Mouse (Mus musculus) C2C12 (cell line): ENCODE measurements around the gene Rapgefl1. TPM values are rescaled to one million over a fixed set of nuclear protein-coding genes. Genes with fewer than 3 reads are reported as not detected.
A peak's percentile ranks its signal among the peaks of the same experiment; 100 is the strongest.

Experiments used
- H3K27me3 ChIP-seq: one replicate; pipeline ENCODE4 v1.6.1; 2011; ENCODE audit not compliant: control insufficient read depth, insufficient read depth, insufficient read length
- H3K36me3 ChIP-seq: one replicate; pipeline ENCODE4 v1.6.1; 2011; ENCODE audit not compliant: control insufficient read depth, insufficient read depth
- H3K4me3 ChIP-seq: one replicate; pipeline ENCODE4 v1.5.1; 2011; ENCODE audit warnings: mild to moderate bottlenecking, control low read depth; ENCODE audit not compliant: poor library complexity, insufficient read depth, severe bottlenecking
- H3K79me2 ChIP-seq: one replicate; pipeline ENCODE4 v1.6.1; 2011; ENCODE audit not compliant: control insufficient read depth, insufficient read depth
- H3K79me3 ChIP-seq: one replicate; pipeline ENCODE4 v1.6.1; 2011; ENCODE audit warnings: low read depth, control low read depth
- H3ac ChIP-seq: one replicate; pipeline ENCODE3; 2011; ENCODE audit warnings: low read depth; ENCODE audit not compliant: control insufficient read depth, insufficient read length
- CEBPB ChIP-seq: IDR thresholded peaks from one replicate; pipeline ENCODE4 v1.6.1; 2011; ENCODE audit warnings: low read depth, mild to moderate bottlenecking, control low read depth, moderate library complexity
- CTCF ChIP-seq: IDR thresholded peaks from one replicate; pipeline ENCODE4 v1.5.1; 2011; ENCODE audit not compliant: control insufficient read depth, insufficient read depth, insufficient read length
- FOSL1 ChIP-seq: IDR thresholded peaks from one replicate; pipeline ENCODE4 v1.8.0; 2011; ENCODE audit warnings: mild to moderate bottlenecking, low read length; ENCODE audit not compliant: poor library complexity, insufficient read depth, severe bottlenecking
- MAX ChIP-seq: IDR thresholded peaks from one replicate; pipeline ENCODE4 v1.6.1; 2011; ENCODE audit warnings: mild to moderate bottlenecking, control low read depth
- MYOD1 ChIP-seq: IDR thresholded peaks from one replicate; pipeline ENCODE4 v1.6.1; 2011; ENCODE audit warnings: low read depth; ENCODE audit not compliant: control insufficient read depth, insufficient read length
- MYOG ChIP-seq: IDR thresholded peaks from one replicate; pipeline ENCODE4 v1.6.1; 2011; ENCODE audit not compliant: control insufficient read depth, insufficient read length; ENCODE audit errors: extremely low read depth
- USF1 ChIP-seq: IDR thresholded peaks from one replicate; pipeline ENCODE4 v1.6.1; 2011; ENCODE audit warnings: low read depth, mild to moderate bottlenecking, control low read depth, moderate library complexity
- polyA plus RNA-seq: library from polyadenylated mRNA; unstranded; fragments of >200 nt; fragmentation: generic; extraction: Trizol; gene quantifications from one replicate; pipeline ENCODE4 v1.2.1, GENCODE M21; 2012; ENCODE audit warnings: missing spikeins

Rapgefl1 gene
- polyA plus RNA-seq, 1 experiment: 0.66 TPM

- H3K36me3 ChIP-seq: no peaks in the 10 kb centered on the region
- H3K79me3 ChIP-seq: no peaks in the 10 kb centered on the region
- peak overlapping the region; percentile 43 for H3K4me3 ChIP-seq
- peaks cover 8% of the 10 kb centered on the region for H3K79me2 ChIP-seq
- no peaks in the 10 kb centered on the region for H3K27me3 ChIP-seq
- no peak for TF ChIP-seq MYOD1
- no peak for TF ChIP-seq FOSL1
- no peak for TF ChIP-seq CEBPB
- TF ChIP-seq MAX: no peak
- no peak for TF ChIP-seq MYOG
- TF ChIP-seq CTCF: no peak
- TF ChIP-seq USF1: no peak
- H3ac ChIP-seq: peak overlapping the region; percentile 70
Observed at GRCm38 (mm10) chr11:98789219-98789807, 47.3 kb upstream of the Rapgefl1 start.

- TF ChIP-seq MYOD1: no peak
- no peak for TF ChIP-seq CTCF
- TF ChIP-seq CEBPB: no peak
- no peak for TF ChIP-seq USF1
- TF ChIP-seq FOSL1: no peak
- TF ChIP-seq MAX: no peak
- no peak for TF ChIP-seq MYOG
- no peaks in the 10 kb centered on the region for H3K27me3 ChIP-seq
- peaks cover 13% of the 10 kb centered on the region for H3K79me2 ChIP-seq
- H3K36me3 ChIP-seq: no peaks in the 10 kb centered on the region
- no peaks in the 10 kb centered on the region for H3K79me3 ChIP-seq
- no peak overlapping the region for H3ac ChIP-seq
- H3K4me3 ChIP-seq: peak overlapping the region; percentile 43
Observed at GRCm38 (mm10) chr11:98789824-98790223, 46.8 kb upstream of the Rapgefl1 start.

- H3K27me3 ChIP-seq: no peaks in the 10 kb centered on the region
- no peaks in the 10 kb centered on the region for H3K79me3 ChIP-seq
- TF ChIP-seq MAX (no peak), FOSL1 (no peak), MYOD1 (no peak), USF1 (no peak), MYOG (no peak), CEBPB (no peak), CTCF (no peak)
- peaks cover 15% of the 10 kb centered on the region for H3K79me2 ChIP-seq
- H3ac ChIP-seq: no peak overlapping the region
- no peaks in the 10 kb centered on the region for H3K36me3 ChIP-seq
- no peak overlapping the region for H3K4me3 ChIP-seq
Observed at GRCm38 (mm10) chr11:98790631-98791205, 45.9 kb upstream of the Rapgefl1 start.

GRCm38 (mm10) chr11:98791448-98791847 lies 45.1 kb upstream of the Rapgefl1 start:
- peaks cover 23% of the 10 kb centered on the region for H3K79me2 ChIP-seq
- peaks cover 3% of the 10 kb centered on the region for H3K79me3 ChIP-seq
- H3K4me3 ChIP-seq: no peak overlapping the region
- H3K27me3 ChIP-seq: no peaks in the 10 kb centered on the region
- TF ChIP-seq MAX: no peak
- H3K36me3 ChIP-seq: no peaks in the 10 kb centered on the region
- no peak overlapping the region for H3ac ChIP-seq

GRCm38 (mm10) chr11:98792081-98792480 lies 44.5 kb upstream of the Rapgefl1 start:
- Histone ChIP-seq H3K79me3 (peaks cover 9% of the 10 kb centered on the region), H3K36me3 (no peaks in the 10 kb centered on the region), H3K79me2 (peaks cover 29% of the 10 kb centered on the region), H3ac (no peak overlapping the region), H3K4me3 (no peak overlapping the region), H3K27me3 (no peaks in the 10 kb centered on the region)
- no peak for TF ChIP-seq FOSL1
- TF ChIP-seq USF1: no peak
- TF ChIP-seq MYOD1: no peak
- TF ChIP-seq MYOG: no peak
- no peak for TF ChIP-seq MAX
- no peak for TF ChIP-seq CEBPB
- no peak for TF ChIP-seq CTCF

GRCm38 (mm10) chr11:98794469-98795014 lies 42.0 kb upstream of the Rapgefl1 start:
- TF ChIP-seq MAX (peak; percentile 9), MYOG (no peak), MYOD1 (no peak), USF1 (no peak), CEBPB (no peak)
- Histone ChIP-seq H3K27me3 (no peaks in the 10 kb centered on the region), H3ac (peak overlapping the region; percentile 95), H3K79me3 (peaks cover 32% of the 10 kb centered on the region), H3K79me2 (peaks cover 53% of the 10 kb centered on the region), H3K4me3 (peak overlapping the region; percentile 83), H3K36me3 (peaks cover 13% of the 10 kb centered on the region)
